Mouse (Mus musculus): ENCODE results near the gene Brinp2.

Brinp2 gene

GRCm38 (mm10) chr1:158227239-158227638 is 128.9 kb downstream of the Brinp2 start:
- in situ Hi-C loops (cut with MboI; ENCODE audit: low sequenced_read_pairs): no loop called here

GRCm38 (mm10) chr1:158226689-158227088 is 129.4 kb downstream of the Brinp2 start:
- in situ Hi-C loops (cut with MboI; ENCODE audit: low sequenced_read_pairs): no loop called here

GRCm38 (mm10) chr1:158221048-158221447 is 135.1 kb downstream of the Brinp2 start:
- in situ Hi-C loops (cut with MboI; ENCODE audit: low sequenced_read_pairs): no loop called here

- in situ Hi-C loops (cut with MboI; ENCODE audit: low sequenced_read_pairs): no loop called here
Measured at GRCm38 (mm10) chr1:158220148-158220547, 136.0 kb downstream of the Brinp2 start.

- in situ Hi-C loops (cut with MboI; ENCODE audit: low sequenced_read_pairs): no loop called here
Measured at GRCm38 (mm10) chr1:158218750-158219149, 137.4 kb downstream of the Brinp2 start.

- in situ Hi-C loops (cut with MboI; ENCODE audit: low sequenced_read_pairs): no loop called here
Measured at GRCm38 (mm10) chr1:158218294-158218693, 137.8 kb downstream of the Brinp2 start.

GRCm38 (mm10) chr1:158215581-158215980 is 140.5 kb downstream of the Brinp2 start:
- in situ Hi-C loops (cut with MboI; ENCODE audit: low sequenced_read_pairs): no loop called here

- in situ Hi-C loops (cut with MboI; ENCODE audit: low sequenced_read_pairs): no loop called here
Measured at GRCm38 (mm10) chr1:158214743-158215142, 141.4 kb downstream of the Brinp2 start.

- in situ Hi-C loops (cut with MboI; ENCODE audit: low sequenced_read_pairs): no loop called here
Measured at GRCm38 (mm10) chr1:158213736-158214135, 142.4 kb downstream of the Brinp2 start.

- in situ Hi-C loops (cut with MboI; ENCODE audit: low sequenced_read_pairs): no loop called here
Measured at GRCm38 (mm10) chr1:158207620-158208019, 148.5 kb downstream of the Brinp2 start.

- in situ Hi-C loops (cut with MboI; ENCODE audit: low sequenced_read_pairs): no loop called here
Measured at GRCm38 (mm10) chr1:158202932-158203331, 153.2 kb downstream of the Brinp2 start.
